Comparison of ENCODE assay signal across 22 mouse cellular contexts in the genomic region with DNA sequence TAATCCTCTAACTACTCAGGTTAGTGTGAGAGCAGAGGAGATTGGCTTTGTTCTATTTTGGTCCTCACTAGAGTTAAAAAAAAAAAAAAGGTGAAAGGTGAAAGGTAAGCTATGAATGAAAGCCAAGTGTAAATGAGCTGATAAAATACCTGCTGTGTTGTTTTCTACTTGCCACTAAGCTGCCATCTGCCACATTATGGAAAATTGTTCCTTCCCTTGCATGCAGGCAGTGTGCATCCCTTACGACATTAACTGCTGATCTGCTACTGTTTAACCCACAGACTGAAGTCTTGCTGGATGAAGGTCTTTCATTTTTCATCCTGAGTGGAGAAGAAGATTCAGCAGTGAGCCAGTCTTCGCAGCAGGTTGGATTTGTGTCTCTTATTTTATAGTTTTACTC. TPM values are rescaled to one million over a fixed set of nuclear protein-coding genes. Genes with fewer than 3 reads are reported as not detected.
DNase-seq lines count a peak whose midpoint lies in the region; ATAC-seq lines count a peak whose summit lies in the region.
"Had no signal": no experiment of that assay in that cellular context is flagged by ENCODE, and none has a peak within 500 bp of the region (broad histone marks: within the 10 kb centered on the region; RNA-seq: fewer than 3 reads in every experiment).

No protein-coding gene starts in this region.

- no peaks in the 10 kb centered on the region for H3K27me3 ChIP-seq in forebrain, embryonic 14.5 days (replicated peaks; ENCODE audit: control insufficient read depth, insufficient read depth, low read length)
- peaks cover 14% of the 10 kb centered on the region for H3K27me3 ChIP-seq in forebrain, embryonic 10.5 days (ENCODE audit: poor library complexity, severe bottlenecking)
- H3K27me3 ChIP-seq in liver, embryonic 11.5 days (replicated peaks; ENCODE audit: control insufficient read depth, insufficient read depth, low read length) = no peaks in the 10 kb centered on the region
- H3K27me3 ChIP-seq: embryonic facial prominence, embryonic 13.5 days had no signal

- H3K9me3 ChIP-seq in forebrain, embryonic 14.5 days (replicated peaks; ENCODE audit: control insufficient read depth, low read length) = no peaks in the 10 kb centered on the region
- no peaks in the 10 kb centered on the region for H3K9me3 ChIP-seq in forebrain, embryonic 10.5 days
- no peaks in the 10 kb centered on the region for H3K9me3 ChIP-seq in liver, embryonic 11.5 days (ENCODE audit: control insufficient read depth, low read length)
- H3K9me3 ChIP-seq: embryonic facial prominence, embryonic 13.5 days; forebrain, embryonic 13.5 days; G1E; heart, embryonic 13.5 days had no signal

- no peak overlapping the region for H3K27ac ChIP-seq in forebrain, embryonic 14.5 days (ENCODE audit: low read depth, low read length)
- H3K27ac ChIP-seq in forebrain, embryonic 10.5 days = no peak overlapping the region
- H3K27ac ChIP-seq in liver, embryonic 11.5 days (ENCODE audit: low read depth, low read length) = no peak overlapping the region
- H3K27ac ChIP-seq: embryonic facial prominence, embryonic 13.5 days; forebrain, embryonic 13.5 days; gastrocnemius, adult 2 months; heart, embryonic 13.5 days; hindbrain, embryonic 14.5 days had no signal

- no peaks in the 10 kb centered on the region for H3K36me3 ChIP-seq in forebrain, embryonic 14.5 days (ENCODE audit: control insufficient read depth, insufficient read depth, low read length)
- H3K36me3 ChIP-seq in forebrain, embryonic 10.5 days (replicated peaks) = no peaks in the 10 kb centered on the region
- H3K36me3 ChIP-seq in liver, embryonic 11.5 days (ENCODE audit: control insufficient read depth, insufficient read depth, low read length) = no peaks in the 10 kb centered on the region
- H3K36me3 ChIP-seq: embryonic facial prominence, embryonic 13.5 days; G1E; heart, embryonic 13.5 days had no signal

- H3K4me3 ChIP-seq in forebrain, embryonic 14.5 days (ENCODE audit: low read depth, low read length) = no peak overlapping the region
- H3K4me3 ChIP-seq in forebrain, embryonic 10.5 days = no peak overlapping the region
- H3K4me3 ChIP-seq in liver, embryonic 11.5 days (ENCODE audit: low read depth, low read length) = no peak overlapping the region
- H3K4me3 ChIP-seq: embryonic facial prominence, embryonic 13.5 days; forebrain, embryonic 13.5 days; gastrocnemius, adult 2 months; heart, embryonic 13.5 days had no signal

- no peak for ATAC-seq in cerebellum, adult (ENCODE audit: insufficient number of reproducible peaks, low FRiP score, low TSS enrichment)
- ATAC-seq in forebrain, embryonic 14.5 days = no peak
- no peak for ATAC-seq in liver, embryonic 11.5 days (replicated peaks; ENCODE audit: low FRiP score)
- ATAC-seq: CD4-positive, CD25-positive, alpha-beta regulatory T cell, adult 4 months; inflammation-experienced regulatory T-cells, adult 6 months; intestine, postnatal 0 days had no signal

- no peak overlapping the region for H3K9ac ChIP-seq in forebrain, embryonic 14.5 days (ENCODE audit: low read length)
- H3K9ac ChIP-seq in liver, embryonic 11.5 days (ENCODE audit: low read depth, low read length) = no peak overlapping the region
- H3K9ac ChIP-seq: embryonic facial prominence, embryonic 13.5 days; forebrain, embryonic 13.5 days; heart, embryonic 13.5 days; hindbrain, embryonic 14.5 days had no signal

- no peak overlapping the region for H3K4me2 ChIP-seq in forebrain, embryonic 14.5 days (ENCODE audit: low read length)
- no peak overlapping the region for H3K4me2 ChIP-seq in liver, embryonic 11.5 days
- H3K4me2 ChIP-seq: embryonic facial prominence, embryonic 13.5 days; forebrain, embryonic 13.5 days; heart, embryonic 13.5 days; hindbrain, embryonic 14.5 days had no signal

- peak; percentile 29 for DNase-seq in cerebellum, adult 9-10 months
- DNase-seq in forebrain, embryonic 14.5 days (ENCODE audit: low spot score) = peak; percentile 29
- no peak for DNase-seq in forebrain, embryonic 10.5 days (ENCODE audit: extremely low spot score, low spot score)
- peak; percentile 28 for DNase-seq in liver, embryonic 11.5 days (ENCODE audit: low spot score)
- DNase-seq in liver = no peak
- no peak for DNase-seq in adrenal gland, adult (ENCODE audit: inconsistent age in 2 of 2, low spot score in 1 of 2)
- DNase-seq: adrenal gland, postnatal 10 days; B cell, adult 2 months; gastrocnemius, adult 2 months; gastrocnemius, postnatal 25 days; heart, postnatal 4 days; kidney, adult 8-10 months had no signal

- no peaks in the 10 kb centered on the region for H3K4me1 ChIP-seq in forebrain, embryonic 14.5 days (ENCODE audit: control insufficient read depth, insufficient read depth, low read length)
- peaks cover 30% of the 10 kb centered on the region for H3K4me1 ChIP-seq in forebrain, embryonic 10.5 days
- peaks cover 15% of the 10 kb centered on the region for H3K4me1 ChIP-seq in liver, embryonic 11.5 days (replicated peaks; ENCODE audit: control insufficient read depth, insufficient read depth, low read length)

- WGBS in forebrain, embryonic 14.5 days = 61% methylated on average over 2 of the region's 2 CpGs
- WGBS in forebrain, embryonic 10.5 days = 76% methylated on average over 2 of the region's 2 CpGs
- WGBS in liver, embryonic 11.5 days = 84% methylated on average over 2 of the region's 2 CpGs

RNA-seq across cellular contexts. Expression of gene Cc2d2b, which starts 11.5 kb away (rescaled TPM):
- 0.15 and 0.26 TPM in 2 replicates for polyA plus RNA-seq in forebrain, embryonic 14.5 days (2014; fragmentation: Nextera tagmentation; extraction: Ambion mirVana)
- 0.05 and 0.06 TPM in 2 replicates for polyA plus RNA-seq in forebrain, embryonic 10.5 days (2016; fragmentation: Nextera tagmentation; extraction: Ambion mirVana)
- 3.6 and 5.3 TPM in 2 replicates for polyA plus RNA-seq in liver, embryonic 11.5 days (2014; fragmentation: Nextera tagmentation; extraction: Ambion mirVana)
- polyA plus RNA-seq: heart, postnatal 0 days had no signal

Comparison
In these comparisons a context has a peak if more than half of its experiments do, and no peak if none do; other contexts are left out.
1. DNase-seq: peak in cerebellum, adult 9-10 months (single experiment), forebrain, embryonic 14.5 days (single experiment) and liver, embryonic 11.5 days (single experiment); none in forebrain, embryonic 10.5 days (single experiment), liver (single experiment) and adrenal gland, adult (0 of 2).